Mouse (Mus musculus) bone marrow, adult 2 months (tissue): ENCODE data around the gene Tenm3.

Experiments used
- CTCF ChIP-seq: fragments of 200-500 bp; IDR thresholded peaks from 2 replicates; pipeline ENCODE4 v1.5.1; 2011; ENCODE audit warnings: low read length, control low read depth; ENCODE audit not compliant: control insufficient read depth, insufficient read depth
- POLR2A ChIP-seq: fragments of 200-500 bp; IDR thresholded peaks from 2 replicates; pipeline ENCODE4 v1.6.1; 2011; ENCODE audit warnings: low read depth, mild to moderate bottlenecking, control low read depth, low read length, borderline replicate concordance; ENCODE audit not compliant: control insufficient read depth

- TF ChIP-seq CTCF (no peak), POLR2A (no peak)
Observed at GRCm38 (mm10) chr8:48535833-48536232, 307.9 kb downstream of the Tenm3 start.
